Mouse (Mus musculus) lung, adult 2 months (tissue): ENCODE measurements around the gene Tns3.

ENCODE experiments used
- CTCF ChIP-seq: fragments of 200-500 bp; IDR thresholded peaks from 2 replicates; pipeline ENCODE4 v1.5.1; 2011; ENCODE audit warnings: mild to moderate bottlenecking, low read length, control low read depth; ENCODE audit not compliant: insufficient read depth
- POLR2A ChIP-seq: fragments of 200-500 bp; IDR thresholded peaks from 2 replicates; pipeline ENCODE4 v1.6.1; 2011; ENCODE audit warnings: low read depth, mild to moderate bottlenecking, control low read depth, low read length, borderline replicate concordance; ENCODE audit errors: extremely low read depth

- no peak for TF ChIP-seq POLR2A
- TF ChIP-seq CTCF, result no peak
Observed at GRCm38 (mm10) chr11:8609873-8610272, 54.5 kb downstream of the Tns3 start.
